Mouse (Mus musculus): ENCODE data around the gene Ngfr. TPM values are rescaled to one million over a fixed set of nuclear protein-coding genes. Genes with fewer than 3 reads are reported as not detected.

Ngfr gene
- polyA plus RNA-seq, 1 experiment from 2014 or later = 33.0 TPM

DNA sequence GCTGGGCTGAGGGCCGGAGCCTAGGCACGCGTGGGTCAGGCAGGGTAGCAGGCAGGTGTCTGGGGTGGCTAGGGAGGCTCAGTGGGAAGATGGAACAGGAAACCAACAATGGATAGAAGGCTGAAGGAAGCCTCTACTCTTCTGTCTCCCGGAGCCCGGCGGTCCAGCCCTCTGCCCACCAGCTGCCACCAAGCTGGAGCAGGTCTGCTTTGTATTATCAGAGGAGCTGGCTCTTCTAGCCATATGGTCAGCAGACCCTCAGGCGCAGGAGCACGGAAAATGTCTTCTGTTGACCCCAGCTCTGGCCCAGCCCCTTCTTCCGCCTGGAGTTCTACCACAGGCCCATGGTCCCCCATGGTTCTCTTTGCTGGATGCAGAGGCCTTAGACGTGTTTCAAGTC lies 22.2 kb downstream of the Ngfr start:
- no peak overlapping the region for H3K4me3 ChIP-seq
- H3K9ac ChIP-seq = no peak overlapping the region
- no peak overlapping the region for H3K27ac ChIP-seq
- 56% methylated on average over 10 of the region's 10 CpGs for WGBS
- H3K36me3 ChIP-seq = no peaks in the 10 kb centered on the region
- H3K9me3 ChIP-seq = 0 out of 2 replicates have a peak, but pooled peaks cover 4% of the 10 kb centered on the region
- H3K4me2 ChIP-seq (replicated peaks) = no peak overlapping the region
- ATAC-seq (ENCODE audit: insufficient number of reproducible peaks, insufficient read depth, low FRiP score, low TSS enrichment) = no peak
- H3K27me3 ChIP-seq = no peaks in the 10 kb centered on the region
- peaks cover 36% of the 10 kb centered on the region for H3K4me1 ChIP-seq

DNA sequence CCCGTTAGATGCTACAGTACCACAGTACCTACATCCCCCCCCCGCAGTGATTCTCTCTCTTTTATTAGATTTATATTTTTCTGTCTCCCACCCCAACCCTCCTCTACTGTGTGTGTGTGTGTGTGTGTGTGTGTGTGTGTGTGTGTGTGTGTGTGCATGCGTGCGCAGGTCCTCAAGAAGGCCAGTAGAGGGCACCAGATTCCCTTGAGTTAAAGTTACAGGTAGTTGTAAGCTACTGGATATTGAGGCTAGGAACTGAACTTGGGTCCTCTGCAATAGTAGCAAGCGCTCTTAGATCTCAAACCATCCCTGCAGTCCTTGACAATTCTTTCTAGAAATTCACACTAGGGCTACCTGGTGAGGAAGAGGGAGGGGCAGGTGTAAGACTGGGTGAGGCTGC lies 23.7 kb downstream of the Ngfr start:
- H3K9ac ChIP-seq = no peak overlapping the region
- 0 out of 2 replicates have a peak, but pooled peaks cover 4% of the 10 kb centered on the region for H3K9me3 ChIP-seq
- H3K36me3 ChIP-seq = no peaks in the 10 kb centered on the region
- peaks cover 29% of the 10 kb centered on the region for H3K4me1 ChIP-seq
- H3K27ac ChIP-seq = no peak overlapping the region
- H3K4me3 ChIP-seq = no peak overlapping the region
- ATAC-seq (ENCODE audit: insufficient number of reproducible peaks, insufficient read depth, low FRiP score, low TSS enrichment) = no peak
- 94% methylated on average over 5 of the region's 5 CpGs for WGBS
- H3K27me3 ChIP-seq = no peaks in the 10 kb centered on the region
- no peak overlapping the region for H3K4me2 ChIP-seq (replicated peaks)

DNA sequence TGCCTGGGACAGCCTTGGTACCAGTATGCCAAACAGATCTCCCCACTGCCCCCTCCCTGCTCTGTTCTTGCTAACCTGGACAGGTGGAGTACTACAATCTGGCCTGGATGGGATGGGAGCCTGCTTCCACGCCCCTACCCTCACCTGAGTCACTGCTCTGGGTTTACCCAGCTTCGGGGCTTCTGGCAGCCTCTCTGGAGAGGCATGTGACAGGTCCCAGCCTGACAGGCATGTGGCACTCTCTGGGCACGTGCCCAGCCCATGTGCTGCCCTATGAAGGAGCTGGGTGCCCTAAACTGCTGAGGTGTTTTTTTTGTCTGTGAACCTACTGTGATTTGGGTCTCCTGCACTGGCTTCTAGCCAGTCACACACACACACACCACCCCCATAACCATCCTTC lies 26.8 kb downstream of the Ngfr start:
- H3K9ac ChIP-seq = no peak overlapping the region
- H3K4me2 ChIP-seq (replicated peaks) = no peak overlapping the region
- H3K27ac ChIP-seq = no peak overlapping the region
- H3K4me1 ChIP-seq = peaks cover 14% of the 10 kb centered on the region; the same call in 1 of the 2 replicates
- no peaks in the 10 kb centered on the region for H3K27me3 ChIP-seq
- H3K9me3 ChIP-seq = 0 out of 2 replicates have a peak, but pooled peaks cover 4% of the 10 kb centered on the region
- H3K4me3 ChIP-seq = no peak overlapping the region
- H3K36me3 ChIP-seq = no peaks in the 10 kb centered on the region
- ATAC-seq (ENCODE audit: insufficient number of reproducible peaks, insufficient read depth, low FRiP score, low TSS enrichment) = no peak
- 58% methylated on average over 3 of the region's 3 CpGs for WGBS

DNA sequence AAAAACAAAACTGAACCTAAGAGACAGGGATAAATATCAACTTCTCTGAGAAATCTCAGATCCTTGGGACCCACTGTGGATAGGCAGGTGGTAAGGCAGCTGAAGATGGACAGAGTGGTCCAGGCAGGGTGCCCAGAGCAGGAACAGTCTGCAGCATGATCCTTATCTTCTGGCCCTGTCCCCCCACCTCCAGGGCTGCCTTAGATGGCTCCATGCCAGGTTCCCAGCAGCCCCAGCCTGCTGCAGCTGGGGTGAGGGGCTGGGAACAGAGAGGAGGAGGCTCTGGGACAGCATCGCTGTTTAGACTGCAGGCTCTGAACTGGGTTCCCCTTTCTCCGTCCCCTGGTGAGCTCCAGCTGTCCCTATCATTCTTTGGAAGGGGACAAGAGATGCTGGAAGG lies 27.8 kb downstream of the Ngfr start:
- peaks cover 16% of the 10 kb centered on the region; the same call in 1 of the 2 replicates for H3K4me1 ChIP-seq
- H3K9me3 ChIP-seq = 0 out of 2 replicates have a peak, but pooled peaks cover 4% of the 10 kb centered on the region
- no peak for ATAC-seq (ENCODE audit: insufficient number of reproducible peaks, insufficient read depth, low FRiP score, low TSS enrichment)
- no peaks in the 10 kb centered on the region for H3K36me3 ChIP-seq
- H3K4me3 ChIP-seq = no peak overlapping the region
- no peak overlapping the region for H3K9ac ChIP-seq
- 69% methylated on average over 2 of the region's 2 CpGs for WGBS
- no peaks in the 10 kb centered on the region for H3K27me3 ChIP-seq
- H3K27ac ChIP-seq = no peak overlapping the region
- H3K4me2 ChIP-seq (replicated peaks) = no peak overlapping the region

DNA sequence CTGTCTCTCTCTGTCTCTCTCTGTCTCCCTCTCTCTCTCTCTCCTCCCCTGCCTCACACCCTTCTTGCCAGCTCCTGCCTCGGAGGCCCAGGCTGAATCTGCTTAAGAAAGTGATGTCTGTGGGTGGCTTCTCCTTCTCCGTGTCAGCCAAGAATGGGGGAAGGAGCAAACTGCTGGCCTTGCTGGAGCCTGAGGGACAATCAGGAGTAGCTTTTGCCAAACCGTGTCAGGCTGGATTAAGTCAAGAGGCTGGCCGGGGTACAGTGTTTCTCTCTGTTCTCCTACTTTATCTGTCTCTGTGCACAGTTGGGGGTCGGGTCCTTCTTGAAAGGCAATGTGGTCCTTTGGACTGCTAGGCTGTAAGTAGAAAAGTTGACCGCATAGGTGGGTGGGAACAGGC lies 29.8 kb downstream of the Ngfr start:
- no peak for ATAC-seq (ENCODE audit: insufficient number of reproducible peaks, insufficient read depth, low FRiP score, low TSS enrichment)
- Histone ChIP-seq H3K9ac (no peak overlapping the region), H3K9me3 (no peaks in the 10 kb centered on the region), H3K27me3 (no peaks in the 10 kb centered on the region), H3K27ac (no peak overlapping the region), H3K36me3 (no peaks in the 10 kb centered on the region), H3K4me1 (peaks cover 16% of the 10 kb centered on the region; the same call in 1 of the 2 replicates), H3K4me3 (no peak overlapping the region), H3K4me2 (replicated peaks) (no peak overlapping the region)
- WGBS = 24% methylated on average over 6 of the region's 6 CpGs

DNA sequence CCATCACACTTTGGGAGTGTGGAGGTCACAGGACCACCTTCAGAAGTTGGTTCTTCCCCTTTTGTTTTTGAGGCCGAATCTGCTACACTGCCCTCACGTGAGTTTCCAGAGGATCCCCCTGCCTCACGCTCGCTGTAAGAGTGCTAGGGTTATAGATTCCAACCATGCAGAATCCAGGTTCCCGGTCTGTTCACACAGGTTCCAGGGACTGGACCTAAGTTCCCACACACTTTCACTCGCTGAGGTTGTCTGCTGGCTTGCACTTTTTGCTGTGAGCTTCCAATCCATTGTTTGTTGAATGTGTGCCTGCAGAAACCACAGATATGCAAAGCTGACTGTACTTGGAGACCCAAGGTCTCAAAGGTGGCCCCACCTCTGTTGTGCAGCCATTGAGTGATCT lies 30.5 kb downstream of the Ngfr start:
- Histone ChIP-seq H3K36me3 (no peaks in the 10 kb centered on the region), H3K9ac (no peak overlapping the region), H3K4me1 (peaks cover 16% of the 10 kb centered on the region; the same call in 1 of the 2 replicates), H3K27me3 (no peaks in the 10 kb centered on the region), H3K4me3 (no peak overlapping the region), H3K4me2 (replicated peaks) (no peak overlapping the region), H3K9me3 (no peaks in the 10 kb centered on the region), H3K27ac (no peak overlapping the region)
- ATAC-seq (ENCODE audit: insufficient number of reproducible peaks, insufficient read depth, low FRiP score, low TSS enrichment) = no peak
- WGBS = 79% methylated on average over 6 of the region's 6 CpGs

DNA sequence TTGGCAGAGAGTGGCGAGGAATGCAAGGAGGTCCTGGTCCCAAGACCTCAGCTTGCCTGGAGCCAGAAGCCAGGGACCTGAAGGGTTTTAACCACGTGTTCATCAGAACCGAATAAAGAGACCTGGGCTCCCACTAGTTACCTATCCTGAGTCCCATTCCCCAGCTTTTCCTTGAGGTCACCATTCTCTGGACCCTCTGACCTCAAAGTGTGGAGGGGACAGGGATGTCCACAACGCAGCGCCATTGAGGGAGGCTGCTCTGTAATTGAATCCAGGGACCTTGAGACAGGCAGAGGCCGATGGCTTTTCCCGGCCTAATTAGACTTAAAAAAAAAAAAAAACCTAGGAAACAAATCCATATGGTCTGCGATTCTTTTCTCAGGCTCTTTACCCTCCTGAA lies 32.3 kb downstream of the Ngfr start:
- ATAC-seq (ENCODE audit: insufficient number of reproducible peaks, insufficient read depth, low FRiP score, low TSS enrichment) = no peak

DNA sequence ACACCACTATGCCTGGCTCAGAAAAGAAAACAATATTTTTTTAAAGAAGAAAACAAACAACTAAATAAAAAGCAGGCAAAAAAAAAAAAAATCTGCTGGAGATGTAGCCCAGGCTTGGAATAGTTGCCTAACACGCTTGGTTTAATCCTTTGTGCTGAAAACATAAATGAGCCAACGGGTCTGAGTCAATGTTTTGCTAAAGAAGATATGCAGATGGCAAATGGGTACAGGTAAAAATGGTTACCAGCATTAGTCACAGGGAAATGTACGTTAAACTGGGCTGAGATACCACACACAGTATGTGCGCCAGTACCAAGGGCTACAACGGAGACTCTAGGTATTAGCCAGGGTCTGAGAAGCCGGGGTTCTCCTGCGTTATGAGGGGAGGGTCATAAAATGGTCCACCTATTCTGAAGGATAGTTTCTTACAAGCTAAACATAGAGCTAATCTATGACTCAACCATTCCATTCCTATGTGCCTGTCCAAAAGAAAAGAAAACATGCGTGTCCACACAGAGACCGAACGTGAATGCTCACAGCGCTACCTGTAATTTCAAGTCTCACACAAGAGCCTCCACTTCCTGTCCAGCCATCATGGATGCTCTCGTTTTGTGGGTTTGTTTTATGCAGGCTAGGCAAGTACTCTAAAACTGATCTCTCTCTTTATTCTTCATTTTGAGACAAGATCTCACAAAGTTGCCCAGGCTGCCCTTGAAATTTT lies 37.1 kb downstream of the Ngfr start:
- Histone ChIP-seq H3K4me3 (no peak overlapping the region), H3K4me1 (peaks cover 5% of the 10 kb centered on the region; the same call in 1 of the 2 replicates), H3K36me3 (no peaks in the 10 kb centered on the region), H3K27ac (no peak overlapping the region), H3K9me3 (no peaks in the 10 kb centered on the region), H3K27me3 (no peaks in the 10 kb centered on the region), H3K9ac (no peak overlapping the region), H3K4me2 (replicated peaks) (no peak overlapping the region)
- ATAC-seq (ENCODE audit: insufficient number of reproducible peaks, insufficient read depth, low FRiP score, low TSS enrichment) = no peak
- 83% methylated on average over 12 of the region's 12 CpGs for WGBS

More for the DNA sequence above, 32.3 kb downstream of the Ngfr start:
- H3K4me1 ChIP-seq = peaks cover 16% of the 10 kb centered on the region; the same call in 1 of the 2 replicates
- H3K4me3 ChIP-seq = no peak overlapping the region
- H3K36me3 ChIP-seq = no peaks in the 10 kb centered on the region
- H3K9me3 ChIP-seq = no peaks in the 10 kb centered on the region
- no peak overlapping the region for H3K9ac ChIP-seq
- peak overlapping the region; percentile 41; the same call in 1 of the 2 replicates for H3K27ac ChIP-seq
- no peaks in the 10 kb centered on the region for H3K27me3 ChIP-seq
- 0 out of 2 replicates have a peak overlapping the region, but pooled peaks have one; percentile 5 for H3K4me2 ChIP-seq (replicated peaks)
- 19% methylated on average over 8 of the region's 8 CpGs for whole genome bisulfite sequencing

DNA sequence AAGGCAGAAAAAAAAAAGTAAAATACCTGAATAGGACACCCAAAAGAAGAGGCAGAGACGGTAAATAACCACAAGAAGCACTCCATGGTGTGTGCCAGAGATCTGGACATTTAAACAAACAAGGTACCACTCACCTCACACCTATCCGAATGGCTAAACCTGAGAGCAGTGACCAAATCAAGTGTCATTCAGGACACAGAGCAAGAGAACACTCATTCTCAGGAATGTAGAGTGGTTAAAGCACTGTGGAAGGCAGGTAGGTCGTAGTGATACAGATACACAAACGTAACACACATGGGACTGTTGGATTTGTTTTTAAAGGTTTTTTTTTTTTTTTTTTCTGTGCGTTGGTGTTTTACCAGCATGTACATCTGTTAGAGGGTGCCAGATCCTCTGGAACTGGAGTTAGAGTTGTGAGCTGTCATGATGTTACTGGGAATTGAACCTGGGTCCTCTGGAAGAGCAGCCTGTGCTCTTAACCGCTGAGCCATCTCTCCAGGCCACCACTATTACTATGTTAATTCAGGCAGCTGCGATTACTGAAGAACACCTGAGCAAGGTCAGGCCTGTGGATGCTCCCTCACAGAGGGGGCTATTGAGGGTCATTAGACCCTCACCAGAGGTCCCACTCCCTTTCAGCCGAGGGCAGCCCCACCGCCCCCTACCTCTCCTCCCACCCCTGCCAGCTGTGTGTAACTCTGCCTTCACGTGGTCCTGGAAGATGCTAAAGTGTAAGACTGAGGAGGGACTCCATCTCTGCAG lies 41.3 kb downstream of the Ngfr start:
- H3K4me3 ChIP-seq = no peak overlapping the region
- no peaks in the 10 kb centered on the region for H3K36me3 ChIP-seq
- no peaks in the 10 kb centered on the region for H3K9me3 ChIP-seq
- H3K27me3 ChIP-seq = no peaks in the 10 kb centered on the region
- 68% methylated on average over 10 of the region's 10 CpGs for WGBS
- peaks cover 13% of the 10 kb centered on the region for H3K4me1 ChIP-seq
- no peak overlapping the region for H3K4me2 ChIP-seq (replicated peaks)
- ATAC-seq (ENCODE audit: insufficient number of reproducible peaks, insufficient read depth, low FRiP score, low TSS enrichment) = no peak
- H3K9ac ChIP-seq = no peak overlapping the region
- no peak overlapping the region for H3K27ac ChIP-seq

DNA sequence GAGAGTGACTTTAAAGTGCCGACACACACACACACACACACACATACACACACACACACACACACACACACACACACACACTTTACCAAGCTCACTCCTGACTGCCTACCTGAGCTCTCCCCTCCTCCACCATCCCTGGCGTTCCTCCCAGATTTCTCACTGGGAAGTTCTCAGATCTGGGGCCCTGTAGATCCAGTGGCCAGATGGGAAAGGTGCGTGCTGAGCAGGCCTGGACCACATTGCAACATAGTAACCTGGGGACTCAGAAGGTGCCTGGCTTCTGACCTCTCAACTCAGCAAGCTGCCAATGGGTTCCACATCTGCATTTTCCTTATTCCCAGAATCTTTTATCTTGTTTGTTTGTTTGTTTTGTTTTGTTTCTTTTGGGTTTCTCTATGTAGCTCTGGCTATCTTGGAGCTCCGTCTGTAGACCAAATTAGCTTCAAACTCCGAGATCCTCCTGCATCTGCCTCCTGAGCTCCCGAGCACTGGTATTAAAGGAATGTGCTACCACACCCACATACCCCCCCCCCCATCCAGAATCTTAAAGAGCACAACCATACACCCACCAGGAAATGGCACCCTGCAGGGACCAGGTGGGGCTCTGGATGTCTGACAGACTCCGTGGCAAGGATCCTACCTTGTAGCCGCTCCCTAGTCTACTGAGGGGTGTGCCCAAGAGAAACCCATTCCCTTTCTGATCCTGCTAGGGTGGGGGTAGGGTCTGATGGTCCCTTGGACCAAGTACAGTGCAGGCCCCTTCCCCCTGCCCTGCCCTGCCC lies 42.8 kb downstream of the Ngfr start:
- peaks cover 28% of the 10 kb centered on the region for H3K4me1 ChIP-seq
- ATAC-seq (ENCODE audit: insufficient number of reproducible peaks, insufficient read depth, low FRiP score, low TSS enrichment) = no peak
- no peak overlapping the region for H3K9ac ChIP-seq
- H3K9me3 ChIP-seq = no peaks in the 10 kb centered on the region
- no peaks in the 10 kb centered on the region for H3K36me3 ChIP-seq
- H3K27ac ChIP-seq = no peak overlapping the region
- 86% methylated on average over 8 of the region's 8 CpGs for WGBS
- H3K4me3 ChIP-seq = no peak overlapping the region
- H3K27me3 ChIP-seq = no peaks in the 10 kb centered on the region
- H3K4me2 ChIP-seq (replicated peaks) = no peak overlapping the region

DNA sequence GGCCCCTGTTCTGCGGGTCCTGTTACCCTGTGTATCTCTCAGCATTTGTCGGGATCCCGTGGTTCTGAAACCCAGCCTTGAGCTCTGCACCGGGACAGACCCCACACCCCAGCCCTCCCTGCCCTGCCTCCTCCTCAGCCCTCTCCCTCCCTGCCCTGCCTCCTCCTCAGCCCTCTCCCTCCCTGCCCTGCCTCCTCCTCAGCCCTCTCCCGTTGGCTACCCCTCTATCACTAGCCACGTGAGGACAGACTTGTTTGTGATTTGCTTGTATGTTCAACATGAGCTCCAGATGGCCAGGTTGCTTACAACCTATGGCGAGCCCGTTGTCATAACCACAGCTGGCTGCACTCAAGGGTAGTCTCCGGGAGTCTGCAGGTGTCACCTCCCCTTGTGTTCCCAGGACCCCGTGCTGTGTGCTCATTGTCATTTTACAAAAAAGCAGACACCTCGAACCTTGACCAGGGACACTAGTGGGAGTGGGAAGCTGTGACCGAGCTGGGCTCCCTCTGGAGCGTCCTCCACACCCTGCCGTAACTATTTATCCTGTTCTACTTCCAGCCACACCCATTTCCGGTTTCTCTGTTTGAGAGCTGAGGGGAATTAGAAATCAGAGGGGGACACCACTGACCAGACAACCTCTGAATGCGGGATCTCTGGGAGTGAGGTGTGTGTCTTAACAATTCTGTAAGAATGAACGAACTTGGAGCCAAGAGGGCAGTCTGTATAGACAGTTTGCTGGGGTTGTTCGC lies 46.7 kb downstream of the Ngfr start:
- no peak overlapping the region for H3K4me3 ChIP-seq
- ATAC-seq (ENCODE audit: insufficient number of reproducible peaks, insufficient read depth, low FRiP score, low TSS enrichment) = no peak; the same call in 1 of the 2 replicates
- H3K4me1 ChIP-seq = peaks cover 38% of the 10 kb centered on the region
- no peaks in the 10 kb centered on the region for H3K36me3 ChIP-seq
- H3K9me3 ChIP-seq = no peaks in the 10 kb centered on the region
- no peaks in the 10 kb centered on the region; the same call in 1 of the 2 replicates for H3K27me3 ChIP-seq
- WGBS = 27% methylated on average over 18 of the region's 18 CpGs
- 0 out of 2 replicates have a peak overlapping the region, but pooled peaks have one; percentile 4 for H3K4me2 ChIP-seq (replicated peaks)
- H3K27ac ChIP-seq = no peak overlapping the region
- H3K9ac ChIP-seq = no peak overlapping the region
